Mouse (Mus musculus) spleen, postnatal 10 days (tissue): ENCODE measurements around the gene Abr.

Source experiments
- DNase-seq, 2 experiments: peaks; one replicate each; pipeline ENCODE4 v3.0.0; 2021 to 2022; ENCODE audit warnings: low spot score in 2 of 2

Gene Abr

DNA sequence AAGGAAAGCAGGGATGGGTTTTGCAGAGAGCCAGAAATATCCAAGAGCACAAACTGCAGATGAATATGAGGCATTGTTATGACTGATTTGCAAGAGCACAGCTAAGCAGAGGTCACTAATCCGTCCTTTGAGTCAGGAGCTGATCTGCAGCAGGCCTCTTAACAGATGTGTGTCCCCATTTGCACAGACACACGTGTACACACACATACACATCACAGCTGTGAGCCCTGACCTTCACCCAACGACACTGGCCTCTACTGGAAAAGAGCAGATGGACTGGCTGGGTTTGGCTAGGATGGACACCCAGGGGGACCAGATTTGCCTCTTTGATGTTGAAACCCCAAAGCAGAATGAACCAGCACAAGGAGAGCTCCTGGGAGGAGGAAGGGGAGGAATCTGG lies 52.7 kb downstream of the Abr start:
- no peak for DNase-seq

DNA sequence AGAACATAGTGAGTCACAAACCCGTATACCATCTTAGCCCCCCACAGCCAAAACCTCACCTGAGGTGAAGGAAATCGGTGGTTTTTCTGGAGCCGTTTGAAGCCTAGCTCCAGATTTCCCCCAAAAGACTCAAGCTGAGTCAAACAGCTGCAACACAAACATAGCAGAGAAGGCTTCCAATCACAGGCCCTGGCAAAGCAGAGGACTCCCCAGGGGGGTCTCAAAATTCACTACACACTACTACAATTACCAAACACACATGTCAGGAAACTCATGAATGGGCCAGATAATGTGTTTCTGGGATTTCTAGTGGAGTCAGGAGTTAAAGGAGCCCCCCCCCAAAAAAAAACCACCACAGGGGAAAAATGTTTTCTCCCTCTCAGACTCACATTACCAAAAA lies 56.0 kb downstream of the Abr start:
- DNase-seq: no peak

DNA sequence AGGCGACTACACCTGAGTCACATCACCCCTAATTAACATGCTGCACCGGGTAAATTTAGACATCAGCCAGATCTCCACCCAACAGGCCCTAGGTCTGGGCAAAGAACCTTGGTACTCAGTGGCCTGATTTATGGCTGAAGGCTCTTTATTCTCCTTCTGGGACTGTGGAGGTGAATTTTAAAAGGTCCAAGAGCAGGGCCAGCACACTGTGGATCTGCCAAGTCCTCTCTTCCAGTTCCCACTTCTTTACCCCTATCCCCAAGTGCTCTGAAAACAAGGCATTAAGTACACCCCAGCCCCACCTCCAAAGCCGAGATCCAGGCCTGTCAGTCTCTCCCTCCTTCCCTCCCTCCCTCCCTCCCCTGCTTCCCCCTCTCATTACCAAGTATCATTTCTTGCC lies 59.5 kb downstream of the Abr start:
- DNase-seq: no peak

DNA sequence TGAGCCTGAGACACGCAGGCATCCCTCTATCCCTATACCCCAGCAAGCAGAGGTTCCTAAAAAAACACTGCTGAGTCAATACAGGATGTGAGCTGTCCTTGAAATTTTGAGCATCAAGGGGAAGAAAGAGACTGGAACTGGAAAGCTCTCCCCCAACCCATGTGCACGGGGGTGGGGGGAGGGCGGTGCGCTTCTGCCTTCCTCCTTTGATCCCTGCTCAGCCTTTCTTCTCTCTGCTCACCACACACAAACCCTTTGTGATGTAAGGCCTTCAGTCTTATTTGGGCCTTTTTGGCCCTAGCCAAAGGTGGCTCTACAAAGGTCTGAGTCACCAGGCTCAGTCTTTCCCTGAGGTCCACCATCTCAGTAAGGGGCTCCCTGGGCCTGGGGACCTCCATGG lies 59.9 kb downstream of the Abr start:
- no peak for DNase-seq

DNA sequence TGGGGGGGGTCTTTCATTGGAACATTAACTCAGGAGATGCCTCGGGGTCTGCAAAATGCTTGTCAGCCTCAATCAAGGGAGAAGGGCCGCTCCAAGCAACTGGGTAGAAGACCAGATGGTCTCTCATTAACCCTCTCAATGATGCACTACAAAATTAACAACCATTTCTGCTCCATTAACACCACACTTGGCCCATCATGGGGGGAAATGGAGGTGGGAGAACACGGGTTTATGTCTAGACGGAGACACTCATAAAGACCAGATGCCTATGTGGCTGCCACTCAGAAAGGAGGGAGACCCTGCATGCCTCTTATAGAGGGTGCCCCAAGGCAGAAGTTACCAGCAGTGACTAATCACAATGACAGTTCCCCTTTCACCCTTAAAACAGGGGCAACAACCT lies 64.3 kb downstream of the Abr start:
- no peak for DNase-seq

DNA sequence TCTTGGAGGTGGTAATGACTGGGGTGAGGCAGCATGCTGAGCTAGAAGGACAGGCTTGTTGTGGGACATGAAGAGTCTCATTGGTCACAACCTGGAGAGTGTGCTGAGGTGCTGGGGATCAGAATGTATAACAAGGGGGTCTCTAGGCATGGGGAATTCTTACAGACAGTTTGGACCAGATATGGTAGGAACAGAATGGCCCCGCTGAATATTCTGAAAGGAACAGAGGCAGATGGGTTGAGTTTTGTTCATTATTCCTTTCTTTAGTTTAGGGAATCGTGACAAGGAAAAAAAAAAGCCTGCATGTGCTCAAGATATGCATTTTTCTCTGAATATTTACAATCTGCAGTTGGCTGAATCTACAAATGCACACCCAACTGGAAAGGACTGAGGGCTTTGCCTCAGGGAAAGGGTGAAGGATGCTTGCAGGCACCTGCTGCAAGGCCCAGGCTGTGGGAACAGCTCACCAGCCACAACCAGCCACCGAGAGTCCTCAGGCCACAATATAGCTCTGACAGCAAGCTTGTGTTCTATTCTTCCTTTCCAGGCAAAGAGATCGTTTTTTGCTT lies 73.9 kb downstream of the Abr start:
- no peak for DNase-seq

DNA sequence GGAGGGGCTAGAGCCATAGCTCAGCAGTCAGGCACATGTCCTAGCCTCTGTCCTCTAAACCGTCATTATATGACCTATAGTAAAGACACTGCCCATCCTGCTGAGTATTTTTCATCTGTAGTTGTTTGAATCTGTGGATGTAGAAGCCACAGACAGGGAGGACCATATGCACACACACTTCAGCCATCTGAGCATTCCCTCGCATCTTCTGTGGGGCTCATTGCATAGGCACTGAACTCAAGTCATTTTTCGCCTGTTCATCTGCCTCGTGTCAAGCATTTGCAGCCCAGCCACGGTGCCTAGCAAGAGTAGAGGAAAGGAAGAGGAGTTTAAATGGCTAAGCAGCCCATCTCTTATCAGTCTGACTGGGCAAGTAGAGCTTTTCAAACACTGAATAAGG lies 74.7 kb downstream of the Abr start:
- DNase-seq: no peak

DNA sequence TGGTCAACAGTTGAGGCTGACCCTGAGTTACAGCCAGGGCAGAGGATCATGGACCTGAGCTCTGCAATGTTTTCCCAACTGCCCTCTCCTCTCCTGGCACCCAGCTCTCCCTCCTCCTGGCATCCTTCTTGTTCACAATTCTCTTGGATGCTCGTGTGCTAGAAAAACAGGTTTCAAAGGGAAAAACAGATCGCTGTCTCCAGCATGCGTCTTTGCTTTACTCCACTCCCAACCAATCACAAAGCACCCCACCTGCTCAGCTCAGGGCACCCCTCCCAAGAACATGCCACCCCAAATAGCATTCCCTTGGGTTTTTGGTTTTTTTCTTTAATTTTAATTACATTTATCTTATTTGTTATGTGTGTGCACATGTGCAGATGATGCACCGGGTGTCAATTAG lies 75.7 kb downstream of the Abr start:
- DNase-seq: no peak

DNA sequence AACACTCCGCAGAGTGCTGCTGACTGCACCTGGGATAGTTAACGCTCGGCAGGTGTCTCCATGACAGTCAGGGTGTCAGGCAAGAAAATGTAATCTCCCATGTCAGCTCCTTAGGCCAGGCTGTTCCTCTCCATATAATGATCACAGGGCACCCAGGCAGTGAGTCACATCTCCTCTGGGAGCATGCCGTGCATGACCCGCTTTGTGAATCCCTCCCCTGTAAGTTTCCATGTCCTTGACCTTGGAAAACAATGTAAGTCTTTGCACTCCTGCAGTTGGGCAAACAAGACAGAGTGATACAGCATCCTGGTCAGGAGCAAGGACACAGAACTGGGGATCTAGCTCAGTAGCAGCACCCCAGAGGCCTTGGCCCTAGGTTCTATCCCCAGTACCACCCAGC lies 78.8 kb downstream of the Abr start:
- no peak for DNase-seq

DNA sequence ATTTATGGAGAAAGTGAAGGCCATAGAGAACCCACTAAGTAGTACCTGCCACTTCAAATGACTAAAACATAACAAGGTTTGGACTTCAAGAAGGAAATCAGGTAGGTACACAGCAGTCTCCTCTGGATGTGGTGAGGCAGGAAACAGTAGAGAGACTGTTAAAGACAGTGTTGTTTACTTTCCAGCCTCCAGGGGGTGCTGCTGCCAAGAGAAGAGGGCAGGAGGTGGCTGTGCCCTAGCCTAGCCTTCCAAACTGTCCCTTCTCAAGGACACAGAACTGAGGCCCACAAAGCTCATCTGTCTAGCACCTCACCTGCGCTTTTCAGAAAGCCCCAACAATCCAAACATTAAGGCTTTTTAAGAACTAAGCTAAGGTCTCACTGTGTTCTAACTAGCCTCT lies 81.1 kb downstream of the Abr start:
- peak; percentile 32 to 80 for DNase-seq

DNA sequence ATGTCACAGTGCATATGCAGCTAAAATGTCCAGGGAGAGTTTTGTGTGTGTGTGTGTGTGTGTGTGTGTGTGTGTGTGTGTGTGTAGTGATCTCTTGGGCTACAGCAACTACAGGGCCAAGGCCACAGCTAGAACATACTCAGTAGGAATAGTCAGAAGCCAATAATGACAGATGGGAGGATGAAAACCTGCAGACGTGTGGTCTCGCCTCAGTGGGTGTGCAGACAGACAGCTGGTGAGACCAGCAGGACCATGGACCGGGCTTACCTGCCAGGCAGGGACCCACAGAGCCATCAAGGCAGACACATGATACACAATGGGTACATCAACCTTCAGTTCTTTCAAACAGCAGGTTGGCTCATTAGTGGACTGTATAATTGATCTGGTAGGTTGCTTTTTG lies 84.7 kb downstream of the Abr start:
- no peak for DNase-seq

DNA sequence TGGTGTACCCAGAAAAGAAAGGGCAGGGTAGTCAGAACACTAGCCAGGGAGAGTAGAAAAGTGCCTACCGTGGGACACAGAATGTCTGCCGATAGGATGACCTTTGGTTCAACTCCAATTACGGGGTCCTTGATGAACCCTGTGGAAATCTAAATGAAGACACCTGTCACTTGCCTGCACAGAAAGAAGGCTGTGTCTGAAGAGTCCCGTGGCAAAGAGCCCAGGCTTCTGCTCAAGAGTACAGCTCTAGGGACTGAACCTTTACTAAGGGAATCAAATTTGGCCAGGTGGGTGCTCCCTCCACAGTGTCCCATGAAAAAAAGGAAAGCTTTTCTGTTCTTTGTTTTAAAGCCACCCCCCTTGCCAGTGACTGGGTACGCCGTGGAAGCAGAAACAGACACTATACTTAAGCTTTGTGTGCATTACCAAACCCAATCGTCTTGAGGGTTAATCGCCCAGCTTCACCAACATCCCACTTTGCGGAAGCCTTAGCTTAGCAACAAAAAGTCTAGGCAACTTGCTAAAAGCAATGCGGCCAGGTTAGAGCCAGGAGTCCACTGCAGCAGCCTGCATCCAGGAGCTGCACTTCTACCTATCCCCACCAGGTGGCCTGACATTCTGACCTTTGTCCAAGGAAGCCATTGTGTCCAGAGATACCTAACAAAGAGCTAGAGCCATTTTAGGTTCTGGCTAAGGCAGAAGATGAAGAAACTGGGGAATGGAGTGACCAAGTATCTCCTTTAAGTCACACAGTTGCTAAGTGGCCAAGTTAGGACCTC lies 85.3 kb downstream of the Abr start:
- peak; percentile 9 to 46 for DNase-seq

DNA sequence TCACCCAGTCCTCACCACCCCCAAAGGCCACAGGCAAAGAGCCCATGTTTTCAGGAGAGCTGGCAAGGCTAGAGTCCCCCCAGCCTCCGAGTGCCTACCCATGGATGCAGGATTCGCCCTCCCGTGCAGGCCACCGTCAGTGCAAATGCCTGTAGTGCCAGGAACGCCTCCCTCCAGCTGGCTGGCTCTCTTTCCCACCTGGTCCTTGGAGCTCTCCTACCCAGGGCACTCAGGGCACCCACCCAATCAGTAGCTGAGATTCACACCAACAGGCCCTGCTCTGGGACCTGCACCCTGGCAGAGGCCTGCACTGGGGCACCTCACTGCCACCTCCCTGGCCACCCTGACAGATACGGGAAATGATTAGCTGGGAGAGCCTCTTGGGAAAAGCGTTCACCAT lies 90.1 kb downstream of the Abr start:
- DNase-seq: no peak

DNA sequence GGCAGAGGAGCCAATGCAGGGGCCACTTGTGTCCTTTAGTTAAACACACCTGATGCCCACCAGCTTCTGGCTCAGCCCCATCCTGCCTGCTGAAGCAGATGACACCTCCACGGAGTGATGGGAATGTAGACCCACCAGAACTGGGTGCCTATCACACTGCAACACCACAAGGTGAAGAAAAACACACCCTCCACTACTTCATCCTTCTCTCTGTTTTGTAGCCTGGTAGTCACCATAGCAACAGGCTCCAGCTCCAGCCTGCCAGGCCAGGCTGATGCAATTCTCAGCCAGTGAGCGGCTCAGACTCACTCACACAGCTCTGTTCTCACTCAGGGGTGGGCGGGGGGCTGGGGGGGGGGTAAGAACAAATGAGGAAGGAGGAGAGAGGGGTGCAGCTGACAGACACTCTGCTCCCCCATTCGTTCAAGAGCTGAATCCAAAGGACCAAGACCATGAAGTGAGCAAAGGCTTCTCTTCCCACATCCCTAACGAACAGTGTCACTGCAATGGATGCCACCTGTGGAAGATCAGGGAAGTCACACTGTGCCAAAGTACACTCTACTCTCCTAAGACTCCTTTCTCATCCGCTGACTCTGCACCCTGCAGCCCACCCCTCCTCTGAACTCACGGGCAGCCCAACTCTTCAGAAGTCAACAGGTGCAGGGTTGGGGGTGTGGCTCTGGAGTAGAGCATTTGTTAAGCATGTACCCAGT lies 91.0 kb downstream of the Abr start:
- no peak for DNase-seq

DNA sequence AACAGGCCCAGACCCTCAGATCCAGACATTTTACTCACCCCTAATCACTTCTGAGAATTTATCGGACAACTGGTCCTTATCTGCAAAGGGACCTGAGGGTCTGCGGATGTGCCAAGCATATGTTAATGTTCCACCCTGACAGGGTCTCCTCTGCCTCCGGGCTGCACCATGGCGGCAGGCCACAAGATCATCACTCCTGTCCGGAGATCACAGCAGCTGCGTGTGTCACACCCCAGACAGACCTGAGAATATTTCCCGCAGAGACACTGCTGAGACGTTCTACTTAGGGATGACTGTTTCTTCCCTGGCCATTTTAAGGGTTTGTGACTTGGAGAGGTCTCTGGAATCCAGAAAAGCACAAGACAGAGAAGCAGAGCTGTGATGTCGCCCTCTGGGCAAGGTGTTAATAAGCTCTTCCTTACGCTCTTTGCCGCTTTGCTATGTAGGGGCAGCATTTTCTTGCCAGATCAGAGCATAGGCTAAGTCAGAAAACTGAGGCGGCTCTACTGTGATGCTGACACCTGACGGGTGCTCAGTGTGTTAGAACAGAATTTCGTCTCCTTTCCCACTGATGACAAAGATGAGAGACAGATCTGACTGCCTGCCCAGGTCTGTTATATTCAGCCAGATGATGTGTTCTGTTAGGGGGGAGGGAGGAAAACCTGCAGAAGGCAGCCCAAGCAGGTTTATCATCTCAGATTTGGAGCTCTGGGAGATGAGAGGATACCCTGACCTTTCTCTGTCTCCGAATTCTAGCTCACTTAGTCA lies 91.8 kb downstream of the Abr start:
- DNase-seq: no peak

DNA sequence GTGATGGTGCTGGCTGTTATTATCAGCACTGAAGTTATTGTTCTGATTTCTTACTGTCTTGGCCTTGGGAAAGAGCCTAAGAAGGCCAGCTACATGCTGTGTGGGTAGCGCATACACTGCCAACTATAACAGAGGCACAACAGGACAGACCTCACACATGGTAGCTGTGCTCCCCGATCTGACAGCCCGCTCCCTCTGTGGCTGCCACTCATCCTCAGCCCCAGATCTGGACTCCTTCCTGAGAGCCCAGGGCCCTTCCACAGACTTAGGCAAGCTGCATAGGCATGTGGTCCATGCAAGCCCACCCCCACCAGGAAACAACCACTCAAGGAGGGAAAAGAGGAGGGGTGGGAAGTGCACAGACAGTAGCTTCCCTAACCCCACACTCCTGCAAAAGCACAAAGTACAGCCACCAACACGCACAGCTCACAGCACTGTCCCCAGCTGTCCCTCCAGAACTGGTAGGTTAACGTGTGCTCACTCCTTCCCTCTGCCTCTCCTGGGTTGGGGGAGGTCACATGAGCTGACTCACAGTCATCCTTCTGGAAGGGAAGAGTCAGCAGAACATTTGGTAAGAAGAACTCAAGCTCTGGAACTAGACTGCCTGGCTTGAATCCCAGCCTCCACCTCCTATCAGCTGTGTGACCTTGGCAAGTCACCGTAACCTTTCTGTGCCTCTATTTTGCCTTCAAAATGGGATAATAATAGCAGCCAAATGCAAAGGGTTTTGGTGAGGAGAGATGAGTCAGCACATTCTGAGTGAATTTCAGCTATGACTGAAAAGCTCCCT lies 92.6 kb downstream of the Abr start:
- DNase-seq: no peak

DNA sequence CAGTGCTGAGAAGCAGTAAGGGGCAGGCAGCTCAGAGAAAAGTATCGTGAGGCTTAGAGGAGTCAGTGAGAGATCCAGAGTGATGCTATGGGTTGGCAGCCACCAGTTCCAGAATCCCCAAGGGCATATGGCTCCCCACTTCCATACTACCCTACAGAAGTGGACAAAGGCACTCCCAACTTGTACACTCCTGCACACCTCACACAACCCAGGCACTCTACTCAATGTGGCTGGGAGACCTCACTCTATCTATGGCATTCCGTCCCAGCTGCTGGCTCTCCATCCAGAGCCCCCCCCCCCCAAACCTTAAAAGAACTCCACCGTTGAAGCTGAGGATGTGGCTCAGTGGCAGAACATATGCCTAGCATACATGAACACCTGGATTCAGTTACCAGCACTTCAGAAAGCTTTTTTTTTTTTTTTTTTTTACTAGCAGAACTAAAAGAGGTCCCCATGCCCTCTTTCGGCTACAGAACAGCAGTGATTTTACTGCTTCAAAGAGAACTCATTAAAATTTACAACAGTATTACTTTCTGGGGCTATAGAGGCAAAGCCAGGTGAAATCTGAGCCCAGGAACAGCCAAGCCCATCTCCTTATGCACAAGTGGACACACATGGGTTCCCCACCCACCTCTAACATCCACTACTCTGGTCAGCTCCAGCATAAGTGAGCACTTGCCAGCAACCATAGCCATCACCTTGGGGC lies 96.3 kb downstream of the Abr start:
- no peak for DNase-seq

DNA sequence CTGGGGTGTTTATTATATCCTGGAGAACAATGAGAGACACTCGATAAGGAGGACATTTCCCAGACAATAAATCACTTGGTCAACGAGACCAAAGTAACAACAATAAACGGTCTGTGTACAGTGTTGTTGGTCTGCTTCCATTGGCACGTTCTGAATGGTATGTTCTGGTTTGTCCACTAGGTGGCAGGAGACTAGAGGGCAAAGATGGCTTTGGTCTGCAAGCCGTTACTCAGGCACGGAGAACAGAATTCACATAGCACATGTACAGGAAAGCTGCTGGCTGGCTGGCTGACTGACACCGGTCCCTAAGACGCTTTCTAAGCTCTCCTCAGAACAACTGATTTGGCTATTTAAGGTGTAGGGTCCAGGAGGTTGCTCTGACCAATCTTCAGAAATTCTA lies 97.2 kb downstream of the Abr start:
- DNase-seq: peak in 1 of 2 experiments; percentile 50

DNA sequence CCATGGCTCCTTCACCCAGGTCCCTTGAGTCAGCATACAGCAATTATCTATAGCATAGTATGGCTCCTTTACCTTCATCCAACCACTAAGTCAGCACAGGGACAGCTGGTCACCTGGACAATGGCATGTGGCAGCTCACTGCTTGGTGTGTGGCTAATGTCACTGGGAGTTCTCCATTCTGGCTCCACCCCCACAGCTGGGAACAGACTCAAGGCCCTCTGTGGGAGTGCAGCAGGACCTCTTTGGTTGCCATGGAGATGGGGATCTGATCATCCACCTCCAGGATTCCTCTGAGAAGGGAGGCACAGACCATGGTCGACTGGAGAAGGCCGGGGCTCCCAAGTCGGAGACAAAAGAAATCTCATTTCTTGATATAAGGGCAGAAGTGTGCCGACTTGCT lies 98.8 kb downstream of the Abr start:
- no peak for DNase-seq

DNA sequence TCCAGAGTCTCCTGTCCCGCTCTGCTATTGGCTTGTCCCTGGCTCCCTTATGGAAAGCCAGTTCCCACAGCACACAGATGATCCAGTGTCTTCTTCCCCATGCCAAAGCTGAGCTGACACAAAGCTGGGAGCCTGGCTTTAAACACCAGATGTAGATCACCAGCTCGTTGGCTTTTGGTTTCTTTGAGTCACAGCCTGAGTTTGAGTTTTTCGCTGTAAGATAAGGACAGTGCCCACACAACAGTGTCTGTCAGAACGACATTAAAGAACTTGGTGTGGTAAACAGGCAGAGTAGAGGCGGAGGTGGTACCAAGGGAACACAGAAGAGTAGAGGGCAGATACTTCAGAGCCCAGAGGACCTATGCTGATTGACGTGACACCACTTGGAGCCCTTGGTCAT lies 101.2 kb downstream of the Abr start:
- DNase-seq: no peak

DNA sequence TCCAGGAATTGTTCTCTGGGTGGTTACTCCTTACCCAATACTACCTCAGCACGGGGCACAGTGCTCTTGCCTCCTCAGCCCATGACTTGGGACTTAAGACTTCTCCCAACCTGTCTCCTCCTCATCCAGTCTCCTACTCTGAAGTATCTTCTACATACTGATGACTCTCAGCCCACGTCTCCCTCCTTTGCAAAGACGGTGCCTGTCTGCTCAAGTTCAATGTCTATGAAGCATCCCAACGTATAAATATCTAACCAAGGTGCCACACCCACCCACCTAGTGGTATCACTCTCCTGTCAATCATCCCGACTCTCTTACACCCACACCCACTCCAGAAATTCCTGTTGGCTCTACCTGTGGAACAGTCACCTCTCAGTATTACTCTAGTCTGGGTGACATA lies 103.5 kb downstream of the Abr start:
- DNase-seq: no peak
